Mouse (Mus musculus) ovary, adult 18-20 months (tissue): ENCODE measurements around the gene Snai1.

Experiments
- DNase-seq: peaks from one replicate; pipeline ENCODE4 v3.0.0; 2022; ENCODE audit warnings: low spot score, mixed read lengths

Snai1 gene

DNA sequence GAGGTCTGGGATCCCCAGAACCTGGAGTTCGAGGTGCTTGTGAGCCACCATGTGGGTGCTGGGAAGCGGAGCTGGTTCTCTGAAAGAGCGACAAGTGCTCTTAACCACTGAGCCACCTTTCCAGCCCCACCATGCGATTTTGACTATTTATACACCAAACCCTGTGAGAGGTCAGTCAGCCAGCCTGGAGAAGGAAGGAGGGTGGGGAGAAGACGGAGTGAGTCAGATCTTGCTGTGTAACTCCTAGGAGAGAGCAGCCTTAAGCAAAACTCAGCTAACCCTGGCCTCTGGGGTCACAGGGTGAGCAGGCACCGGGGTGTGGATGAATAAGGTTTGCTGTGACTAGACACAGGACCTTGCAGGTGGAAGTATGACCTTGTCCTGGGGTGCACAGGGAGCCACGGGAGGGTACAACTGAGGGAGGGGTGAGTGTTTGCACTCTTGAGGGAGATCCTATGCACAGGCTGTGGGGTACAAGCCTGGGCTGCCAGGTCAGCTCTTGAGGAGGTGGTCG is 12.4 kb downstream of the Snai1 start:
- no peak for DNase-seq

DNA sequence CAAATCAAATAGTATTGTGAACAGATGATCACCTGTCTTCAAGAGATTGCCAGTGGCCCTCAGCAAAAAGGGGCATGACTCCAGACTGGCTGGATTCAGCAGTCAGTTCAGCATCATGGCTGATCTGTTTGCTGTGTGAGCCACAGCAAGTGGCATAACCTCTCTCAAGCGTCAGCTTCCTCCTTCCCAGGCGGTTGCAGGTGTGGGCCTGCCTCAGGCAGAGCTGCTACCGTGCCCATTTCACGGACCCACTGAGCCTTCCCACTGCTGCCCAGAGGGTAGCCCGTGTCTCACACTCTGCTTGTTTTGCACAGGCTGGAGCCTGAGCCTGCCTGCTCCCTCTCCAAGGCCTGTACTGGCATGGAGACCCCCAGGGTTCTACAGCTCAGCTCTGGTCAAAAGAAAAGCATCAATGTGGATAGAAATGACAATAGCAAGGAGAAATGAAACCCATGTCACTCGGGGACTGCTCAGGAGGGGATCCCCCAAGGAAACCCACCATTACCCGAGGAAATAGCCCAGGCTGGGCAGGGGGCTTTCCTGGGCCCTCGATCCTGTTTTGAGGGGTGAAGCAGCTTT is 13.4 kb downstream of the Snai1 start:
- DNase-seq, result no peak

DNA sequence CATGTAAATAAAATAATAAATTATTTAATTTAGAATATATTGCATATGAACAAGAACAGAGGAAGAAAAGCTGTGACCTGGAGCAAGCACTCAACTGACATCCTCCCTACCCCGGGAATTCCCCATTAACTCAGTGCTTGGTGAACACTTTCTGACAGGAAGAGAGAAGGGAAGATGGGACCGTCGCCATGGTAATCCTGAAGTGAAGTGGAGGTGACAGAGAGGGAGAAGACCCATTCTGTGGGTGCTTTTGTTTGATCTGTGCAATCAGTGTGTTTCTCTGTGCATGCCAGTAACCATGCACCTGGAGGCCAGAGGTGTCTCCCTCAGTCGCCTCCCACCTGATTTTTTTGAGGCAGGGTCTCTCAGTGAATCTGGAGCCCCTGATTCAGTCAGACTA is 14.3 kb downstream of the Snai1 start:
- no peak for DNase-seq

DNA sequence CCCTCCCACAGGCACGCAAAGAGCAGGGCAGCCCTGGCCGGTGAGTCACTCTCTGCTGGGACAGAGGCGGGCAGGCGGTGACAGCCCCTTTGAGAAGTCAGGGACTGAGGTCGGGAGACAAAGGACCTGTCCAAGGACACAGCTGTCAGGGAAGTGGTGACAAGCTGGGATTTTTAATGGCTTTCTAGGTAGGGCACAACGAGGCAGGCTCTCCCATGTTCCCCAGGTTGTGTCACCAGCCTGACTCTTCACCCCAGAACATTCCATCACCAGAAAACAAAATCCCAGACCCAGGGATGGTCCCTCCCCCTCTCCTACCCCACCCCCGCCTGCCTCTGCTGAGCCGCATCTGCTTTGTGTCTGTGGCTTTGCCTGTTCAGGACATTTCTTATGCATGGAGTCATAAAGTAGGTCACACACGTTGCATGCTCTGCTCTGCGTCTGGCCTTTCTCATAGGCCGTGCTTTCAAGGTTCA is 15.0 kb downstream of the Snai1 start:
- no peak for DNase-seq

GRCm38 (mm10) chr2:167555766-167556165 is 17.8 kb downstream of the Snai1 start:
- no peak for DNase-seq

DNA sequence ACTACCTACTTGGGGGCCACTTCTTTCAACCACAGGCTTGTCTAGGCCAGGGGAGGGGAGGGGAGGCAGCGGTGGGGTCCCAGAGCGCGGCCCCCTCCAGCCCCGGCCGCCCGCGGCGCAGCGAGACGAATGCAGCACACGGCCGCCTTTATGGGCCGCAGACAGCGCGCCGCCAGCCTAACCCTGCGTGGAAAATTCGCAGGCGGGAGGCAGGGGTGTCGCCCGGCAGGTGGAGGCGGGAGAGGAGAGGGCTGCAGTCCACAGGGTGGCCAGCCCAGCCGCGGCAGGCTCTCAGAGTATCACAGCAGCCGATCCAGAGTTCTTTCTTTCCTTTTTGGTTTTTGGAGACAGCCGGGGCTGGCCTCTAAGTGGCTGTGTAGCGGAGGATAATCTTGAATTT is 21.4 kb downstream of the Snai1 start:
- no peak for DNase-seq

- no peak for DNase-seq
These were observed 24.1 kb downstream of the Snai1 start for GRCm38 (mm10) chr2:167562101-167562500.

DNA sequence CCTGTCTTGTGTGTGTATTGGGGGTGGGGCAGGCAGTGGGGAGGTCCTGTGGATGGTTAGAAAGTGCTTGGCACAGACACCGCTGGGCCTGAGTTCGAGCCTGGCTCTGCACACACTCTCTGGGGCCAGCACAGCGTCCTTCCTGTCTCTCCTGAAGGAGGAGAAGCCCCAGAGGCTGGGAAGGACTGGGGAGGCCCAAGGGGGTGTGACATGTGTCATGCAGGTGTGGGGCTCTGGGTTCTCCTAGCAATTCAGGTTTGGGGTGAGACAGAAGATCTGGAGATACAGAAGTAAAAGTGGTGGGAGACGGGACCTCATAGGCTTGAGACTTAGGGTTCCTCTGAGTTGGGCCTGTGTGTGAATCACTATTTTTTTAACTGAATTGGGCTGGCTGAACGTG is 25.0 kb downstream of the Snai1 start:
- DNase-seq, result no peak

DNA sequence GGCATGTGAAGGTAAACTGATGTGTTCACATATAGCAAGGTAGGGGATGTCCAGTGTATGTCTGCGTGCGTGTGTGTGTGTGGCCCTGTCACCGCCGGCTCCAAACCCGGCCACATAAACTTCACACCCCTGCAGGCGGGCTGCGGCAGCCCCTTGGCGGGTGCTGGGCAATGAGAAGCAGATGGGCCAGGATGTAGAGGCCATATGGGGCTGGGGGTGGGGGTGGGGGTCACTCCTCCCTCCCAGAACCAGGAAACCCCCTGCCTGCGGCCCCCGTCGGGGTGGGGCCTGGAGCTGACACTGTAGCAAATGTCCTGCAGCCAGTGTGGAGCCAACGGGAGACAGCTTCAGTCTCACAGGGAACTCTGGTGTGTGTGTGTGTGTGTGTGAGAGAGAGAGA is 25.7 kb downstream of the Snai1 start:
- DNase-seq, result no peak

DNA sequence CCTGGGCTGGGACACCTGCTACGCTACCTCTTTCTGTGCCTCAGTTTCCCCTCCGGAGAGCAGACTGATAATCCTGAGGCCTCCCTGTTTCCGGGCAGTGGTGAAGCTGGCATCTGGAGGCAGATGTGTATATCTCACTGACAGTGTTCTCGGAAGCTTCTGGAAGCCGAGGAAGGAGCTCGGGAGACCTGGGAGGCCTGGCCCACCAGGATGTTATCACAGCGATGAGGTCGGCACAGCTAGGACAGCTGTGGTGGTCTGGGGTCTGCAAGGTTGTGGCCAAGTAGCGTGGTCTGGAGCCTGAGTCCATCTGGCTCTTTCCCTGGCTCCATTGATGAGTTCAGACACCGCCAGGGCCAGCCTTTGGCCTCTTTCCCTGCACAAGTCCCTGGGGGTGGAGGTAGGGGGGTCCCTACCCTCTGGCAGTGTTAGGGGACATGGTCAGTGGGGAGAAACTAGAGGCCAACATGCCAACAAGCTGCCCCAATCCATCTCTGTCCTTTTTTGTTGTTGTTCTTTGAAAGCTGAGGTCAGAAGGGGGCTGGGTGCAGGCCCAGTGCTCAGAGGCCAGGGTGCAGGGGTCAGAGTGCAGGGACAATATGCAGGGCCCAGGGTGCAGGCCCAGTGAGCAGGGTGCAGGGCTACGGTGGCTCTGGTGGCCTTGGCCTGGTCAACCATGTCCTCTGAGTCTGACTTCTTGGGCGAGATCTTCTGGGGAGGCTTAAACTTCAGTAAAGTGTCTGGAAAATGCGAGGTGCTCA is 26.7 kb downstream of the Snai1 start:
- no peak for DNase-seq

DNA sequence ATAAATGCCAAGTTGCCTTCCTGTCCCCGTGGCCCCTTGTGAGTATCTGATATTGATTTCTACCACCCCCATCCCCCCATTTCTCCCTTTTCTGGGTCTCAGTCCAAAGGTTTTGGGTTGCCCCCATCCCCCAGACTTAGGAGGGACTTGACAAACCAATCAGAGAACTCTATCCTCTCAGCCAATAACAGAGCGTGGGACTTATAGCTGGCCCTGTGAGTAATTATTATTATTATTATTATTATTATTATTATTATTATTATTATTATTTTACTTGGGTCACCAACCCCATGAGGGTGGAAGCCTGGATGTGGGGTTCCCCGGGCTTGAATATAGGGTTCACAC is 27.3 kb downstream of the Snai1 start:
- no peak for DNase-seq

GRCm38 (mm10) chr2:167565682-167566081 is 27.7 kb downstream of the Snai1 start:
- DNase-seq, result no peak

- DNase-seq, result no peak
These were observed 30.1 kb downstream of the Snai1 start for GRCm38 (mm10) chr2:167568112-167568511.

DNA sequence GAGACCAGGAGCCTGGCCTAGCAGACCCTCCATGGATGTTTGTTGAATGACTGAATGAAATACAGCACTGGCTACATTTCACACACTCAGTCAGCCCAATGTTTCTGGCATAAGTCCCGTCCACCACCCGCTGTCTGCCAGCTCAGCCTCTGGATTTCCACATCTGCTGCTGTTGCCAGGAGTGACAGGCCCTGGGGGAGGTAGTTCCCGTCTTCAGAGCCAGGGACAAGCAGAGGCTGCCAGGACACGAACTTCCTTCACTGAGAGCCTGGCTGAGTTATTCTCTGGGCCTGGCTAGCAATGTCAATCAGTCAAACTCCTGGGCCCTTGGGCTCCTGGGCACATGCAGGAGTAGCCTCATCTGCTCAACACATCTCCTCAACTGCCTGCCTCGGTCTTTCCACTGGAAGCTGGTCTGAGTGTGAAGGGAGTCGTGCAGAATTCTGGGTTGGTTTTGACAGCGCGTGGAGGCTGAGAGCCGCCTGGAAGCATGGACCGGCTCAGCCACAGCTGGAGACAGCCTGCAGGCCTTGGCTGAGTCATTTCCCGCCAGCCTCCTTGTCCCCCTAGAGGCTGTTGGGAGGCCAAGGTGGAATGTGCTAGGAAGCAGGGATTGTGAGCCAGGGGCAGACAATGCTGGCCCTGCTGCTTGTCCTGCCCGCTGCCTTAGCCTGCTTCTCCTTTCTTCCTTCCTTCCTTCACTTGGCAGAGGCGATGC is 32.1 kb downstream of the Snai1 start:
- peak; percentile 66 for DNase-seq

- DNase-seq, result no peak
These were observed 32.8 kb downstream of the Snai1 start for GRCm38 (mm10) chr2:167570815-167571214.

GRCm38 (mm10) chr2:167571442-167572220 is 33.6 kb downstream of the Snai1 start:
- no peak for DNase-seq

GRCm38 (mm10) chr2:167574814-167575213 is 36.8 kb downstream of the Snai1 start:
- peak; percentile 53 for DNase-seq

DNA sequence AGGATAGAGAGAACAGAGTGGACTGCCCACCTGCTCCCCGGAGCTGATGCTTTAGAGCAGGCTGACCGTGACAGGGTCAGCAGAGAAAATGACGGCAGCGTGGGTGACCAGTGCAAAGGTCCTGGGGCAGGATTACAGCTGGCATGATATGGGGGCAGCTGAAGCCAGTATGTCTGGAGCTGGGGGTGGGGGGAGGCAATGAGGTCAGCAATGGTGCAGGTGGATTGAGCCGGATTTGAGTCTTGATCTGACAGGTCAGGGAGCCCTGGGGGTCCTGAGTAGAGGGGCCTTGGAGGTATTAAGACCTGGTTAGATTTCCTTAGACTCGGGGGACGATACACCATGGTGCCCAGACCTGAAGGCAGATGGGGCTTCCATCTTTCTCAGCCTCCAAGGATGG is 37.6 kb downstream of the Snai1 start:
- no peak for DNase-seq

DNA sequence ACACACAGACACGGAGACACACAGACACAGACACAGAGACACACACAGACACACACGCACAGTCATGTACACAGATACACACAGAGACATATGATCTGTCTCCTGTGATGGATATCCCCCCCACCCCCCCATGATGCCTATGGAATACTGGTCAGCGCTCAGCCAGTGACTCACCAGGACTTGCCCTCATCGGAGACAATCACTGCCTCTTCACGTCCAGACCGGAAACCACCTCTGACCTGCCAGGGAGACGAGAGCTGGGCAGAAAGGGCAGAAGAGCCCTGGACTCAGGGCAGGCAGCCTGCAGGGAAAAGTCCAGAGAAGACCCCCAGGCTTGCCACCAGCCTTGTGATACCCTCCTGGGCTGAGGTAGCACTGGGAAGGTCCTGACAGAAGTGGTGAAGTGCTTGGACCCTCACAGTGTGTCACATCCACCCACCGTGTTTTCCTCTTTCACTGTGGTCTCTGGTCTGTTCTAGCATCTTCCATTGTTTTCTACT is 38.2 kb downstream of the Snai1 start:
- DNase-seq, result no peak

GRCm38 (mm10) chr2:167577186-167577785 is 39.3 kb downstream of the Snai1 start:
- DNase-seq, result no peak

DNA sequence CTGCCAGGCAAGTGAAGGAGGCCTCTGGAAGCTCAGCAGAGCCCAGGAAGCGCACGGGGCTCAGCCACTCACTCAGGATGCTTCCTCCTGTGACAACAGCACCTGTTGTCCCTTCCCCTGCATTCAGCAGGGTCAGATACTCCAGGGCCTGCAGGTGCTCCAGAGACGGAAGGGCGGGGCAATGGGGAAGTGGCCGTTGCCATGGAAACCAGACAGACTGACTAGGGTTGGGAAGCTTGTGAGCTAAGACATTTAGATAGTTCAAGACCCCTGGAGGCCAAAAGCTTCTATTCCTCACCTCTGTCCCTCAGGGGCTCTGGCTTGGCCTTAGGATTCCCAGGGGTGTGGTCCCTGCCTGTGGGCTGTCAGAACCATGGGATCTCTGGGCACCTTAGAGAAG is 40.5 kb downstream of the Snai1 start:
- no peak for DNase-seq
